Mouse (Mus musculus): ENCODE measurements around the gene Anxa3.

Gene Anxa3

GRCm38 (mm10) chr5:96847986-96848385 lies 54.8 kb downstream of the Anxa3 start:
- in situ Hi-C loops (cut with MboI, MseI), result no loop called here

- in situ Hi-C loops (cut with MboI, MseI), result no loop called here
These were observed 55.2 kb downstream of the Anxa3 start for GRCm38 (mm10) chr5:96848386-96848785.

GRCm38 (mm10) chr5:96849232-96849631 lies 56.1 kb downstream of the Anxa3 start:
- in situ Hi-C loops (cut with MboI, MseI), result no loop called here

- in situ Hi-C loops (cut with MboI, MseI), result no loop called here
These were observed 60.3 kb downstream of the Anxa3 start for GRCm38 (mm10) chr5:96853451-96853850.

- in situ Hi-C loops (cut with MboI, MseI), result no loop called here
These were observed 61.2 kb downstream of the Anxa3 start for GRCm38 (mm10) chr5:96854350-96854749.

- in situ Hi-C loops (cut with MboI, MseI), result no loop called here
These were observed 66.8 kb downstream of the Anxa3 start for GRCm38 (mm10) chr5:96859938-96860337.

GRCm38 (mm10) chr5:96867171-96867570 lies 74.0 kb downstream of the Anxa3 start:
- in situ Hi-C loops (cut with MboI, MseI), result loop anchor here (5.0 kb wide), 1 partner anchor 190 kb away; no protein-coding TSS in a partner anchor

- in situ Hi-C loops (cut with MboI, MseI), result loop anchor here (5.0 kb wide), 1 partner anchor 188 kb away; no protein-coding TSS in a partner anchor
These were observed 75.8 kb downstream of the Anxa3 start for GRCm38 (mm10) chr5:96868893-96869292.

- in situ Hi-C loops (cut with MboI, MseI), result no loop called here
These were observed 77.9 kb downstream of the Anxa3 start for GRCm38 (mm10) chr5:96870996-96871395.

GRCm38 (mm10) chr5:96878178-96878577 lies 85.0 kb downstream of the Anxa3 start:
- in situ Hi-C loops (cut with MboI, MseI), result no loop called here

- in situ Hi-C loops (cut with MboI, MseI), result no loop called here
These were observed 85.9 kb downstream of the Anxa3 start for GRCm38 (mm10) chr5:96878851-96879540.

GRCm38 (mm10) chr5:96880231-96880630 lies 87.1 kb downstream of the Anxa3 start:
- in situ Hi-C loops (cut with MboI, MseI), result no loop called here

- in situ Hi-C loops (cut with MboI, MseI), result no loop called here
These were observed 88.0 kb downstream of the Anxa3 start for GRCm38 (mm10) chr5:96881118-96881517.

- in situ Hi-C loops (cut with MboI, MseI), result no loop called here
These were observed 88.5 kb downstream of the Anxa3 start for GRCm38 (mm10) chr5:96881613-96882012.

- in situ Hi-C loops (cut with MboI, MseI), result no loop called here
These were observed 92.1 kb downstream of the Anxa3 start for GRCm38 (mm10) chr5:96885202-96885601.

GRCm38 (mm10) chr5:96888396-96888795 lies 95.3 kb downstream of the Anxa3 start:
- in situ Hi-C loops (cut with MboI, MseI), result no loop called here

- in situ Hi-C loops (cut with MboI, MseI), result no loop called here
These were observed 97.2 kb downstream of the Anxa3 start for GRCm38 (mm10) chr5:96890367-96890766.
